Mouse (Mus musculus): ENCODE results near the gene Mettl2. TPM values are rescaled to one million over a fixed set of nuclear protein-coding genes. Genes with fewer than 3 reads are reported as not detected.
A peak's percentile ranks its signal among the peaks of the same experiment; 100 is the strongest.

The Mettl2 gene
- polyA plus RNA-seq, 1 experiment from 2014 or later: 15.1 TPM

DNA sequence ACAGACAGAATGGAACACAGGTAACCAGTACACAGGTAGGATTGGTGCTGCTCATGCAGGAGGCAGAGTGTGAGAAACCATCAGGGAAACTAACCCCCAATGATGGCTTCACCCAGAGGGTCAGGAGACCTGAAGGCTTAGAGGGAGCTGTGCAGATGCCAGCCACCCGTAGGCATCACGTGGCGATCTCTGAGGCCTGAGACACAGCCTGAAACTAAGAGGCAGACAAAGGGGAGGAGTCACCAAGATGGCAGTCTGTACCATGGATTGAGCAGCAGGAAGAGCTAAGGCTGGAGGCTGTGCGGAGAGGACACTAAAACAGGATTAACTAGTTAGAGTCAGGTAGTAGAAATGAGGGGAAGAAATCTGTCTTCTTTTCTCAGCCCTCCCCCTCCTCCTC, 24.5 kb downstream of the Mettl2 start:
- WGBS (ENCODE audit: insufficient replicate concordance): 54% methylated on average over 4 of the region's 4 CpGs
- peaks cover 47% of the 10 kb centered on the region for H3K4me1 ChIP-seq (ENCODE audit: control insufficient read depth, low read depth, low read length)

DNA sequence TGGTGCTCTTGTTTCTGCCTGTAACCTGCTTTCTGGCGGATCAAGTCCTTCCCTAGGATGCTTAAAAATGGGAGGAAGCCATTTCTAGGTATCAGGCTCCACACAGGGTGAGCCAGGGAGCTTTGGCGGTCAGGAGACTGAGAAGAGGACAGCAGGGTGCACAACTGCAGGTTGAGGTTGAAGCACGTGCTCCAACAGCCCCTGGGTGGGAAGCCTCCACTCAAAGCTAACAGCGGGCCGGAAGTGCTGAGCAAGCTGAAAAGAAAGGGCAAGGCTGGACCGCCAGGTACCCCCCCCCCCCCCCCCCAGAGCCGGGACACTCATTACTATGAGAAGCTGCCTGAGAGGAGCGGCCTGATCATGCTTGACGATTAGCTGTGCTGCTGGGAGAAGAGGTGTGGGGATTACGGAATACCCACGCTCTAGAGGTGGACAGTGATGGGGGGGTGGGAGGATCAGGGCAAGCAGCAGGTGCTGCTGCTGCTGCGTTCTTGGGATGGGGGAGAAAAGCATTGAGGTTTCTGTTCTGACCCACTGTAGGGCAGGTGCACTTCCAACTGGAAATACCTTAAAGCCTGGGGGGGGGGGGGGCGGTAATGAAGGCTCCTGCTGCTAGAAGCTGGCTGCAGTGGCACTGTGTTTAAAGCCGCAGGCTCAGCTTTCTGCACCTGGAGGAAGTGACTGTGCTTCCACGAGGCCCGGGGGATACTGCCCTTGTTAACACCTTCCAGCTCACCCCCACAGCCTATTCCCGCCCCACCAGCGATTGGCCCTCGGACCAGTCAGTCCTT, 25.2 kb downstream of the Mettl2 start:
- Histone ChIP-seq H3K4me2 (ENCODE audit: low read depth, low read length) (peak overlapping the region; percentile 68), H3K9ac (ENCODE audit: low read depth, low read length) (peak overlapping the region; percentile 50), H3K9me3 (replicated peaks; ENCODE audit: control insufficient read depth, low read length) (no peaks in the 10 kb centered on the region), H3K27ac (ENCODE audit: low read length) (peak overlapping the region; percentile 82), H3K4me1 (ENCODE audit: control insufficient read depth, low read depth, low read length) (peaks cover 52% of the 10 kb centered on the region), H3K27me3 (ENCODE audit: control insufficient read depth, insufficient read depth, low read depth, low read length) (no peaks in the 10 kb centered on the region), H3K4me3 (ENCODE audit: low read depth, low read length) (no peak overlapping the region), H3K36me3 (ENCODE audit: control insufficient read depth, insufficient read depth) (no peaks in the 10 kb centered on the region)
- WGBS (ENCODE audit: insufficient replicate concordance): 20% methylated on average over 18 of the region's 19 CpGs
- no peak for ATAC-seq (ENCODE audit: low read depth)

More for the DNA sequence above, 24.5 kb downstream of the Mettl2 start:
- Histone ChIP-seq H3K27ac (ENCODE audit: low read length) (peak overlapping the region; percentile 82), H3K9ac (ENCODE audit: low read depth, low read length) (peak overlapping the region; percentile 24; the same call in 1 of the 2 replicates), H3K9me3 (replicated peaks; ENCODE audit: control insufficient read depth, low read length) (no peaks in the 10 kb centered on the region), H3K4me2 (ENCODE audit: low read depth, low read length) (no peak overlapping the region), H3K4me3 (ENCODE audit: low read depth, low read length) (no peak overlapping the region), H3K27me3 (ENCODE audit: control insufficient read depth, insufficient read depth, low read depth, low read length) (no peaks in the 10 kb centered on the region), H3K36me3 (ENCODE audit: control insufficient read depth, insufficient read depth) (no peaks in the 10 kb centered on the region)
- no peak for ATAC-seq (ENCODE audit: low read depth)

DNA sequence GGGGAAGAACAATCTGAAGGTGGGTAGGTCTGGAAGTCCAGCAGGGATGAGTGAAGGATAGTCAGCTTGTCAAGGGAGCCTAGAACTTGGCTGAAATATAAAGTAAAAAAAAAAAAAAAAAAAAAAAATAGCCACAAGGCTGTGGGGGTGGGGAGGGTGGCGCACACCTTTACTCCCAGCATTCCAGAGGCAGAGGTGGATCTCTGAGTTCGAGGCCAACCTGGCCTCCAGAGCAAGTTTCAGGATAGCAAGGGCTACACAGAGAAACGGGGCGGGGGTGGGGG, 25.7 kb downstream of the Mettl2 start:
- Histone ChIP-seq H3K27me3 (ENCODE audit: control insufficient read depth, insufficient read depth, low read depth, low read length) (no peaks in the 10 kb centered on the region), H3K4me1 (ENCODE audit: control insufficient read depth, low read depth, low read length) (peaks cover 58% of the 10 kb centered on the region), H3K4me2 (ENCODE audit: low read depth, low read length) (peak overlapping the region; percentile 68), H3K36me3 (ENCODE audit: control insufficient read depth, insufficient read depth) (no peaks in the 10 kb centered on the region), H3K27ac (ENCODE audit: low read length) (peak overlapping the region; percentile 82), H3K4me3 (ENCODE audit: low read depth, low read length) (no peak overlapping the region), H3K9me3 (replicated peaks; ENCODE audit: control insufficient read depth, low read length) (no peaks in the 10 kb centered on the region), H3K9ac (ENCODE audit: low read depth, low read length) (peak overlapping the region; percentile 50)
- no peak for ATAC-seq (ENCODE audit: low read depth)
- 48% methylated on average over 2 of the region's 4 CpGs for WGBS (ENCODE audit: insufficient replicate concordance)

DNA sequence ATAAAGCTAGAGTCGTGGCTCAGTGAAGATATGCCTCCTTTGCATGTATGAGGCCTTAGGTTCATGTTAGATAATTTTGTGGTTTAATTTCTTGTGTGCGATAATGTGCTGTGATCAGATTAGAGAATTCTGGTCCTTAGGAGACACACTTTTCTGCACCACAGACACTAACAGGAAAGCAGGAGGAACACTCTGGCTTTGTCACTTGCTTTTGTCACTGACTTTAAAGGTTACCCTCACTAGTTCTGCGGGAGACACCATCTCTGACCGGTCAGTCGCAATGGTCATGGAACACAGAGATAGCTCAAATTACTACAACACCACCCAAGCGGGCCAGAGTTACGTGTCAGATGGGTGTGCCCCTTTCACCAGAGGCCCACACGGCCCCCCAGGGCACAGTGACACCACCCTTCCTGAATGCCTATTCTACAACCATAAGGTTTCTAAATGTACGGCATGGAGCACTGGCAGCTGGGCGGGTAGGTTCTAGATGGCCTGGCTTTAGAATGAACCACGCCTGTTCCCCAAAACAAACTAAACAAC, 26.2 kb downstream of the Mettl2 start:
- peak overlapping the region; percentile 38 for H3K4me3 ChIP-seq (ENCODE audit: low read depth, low read length)

DNA sequence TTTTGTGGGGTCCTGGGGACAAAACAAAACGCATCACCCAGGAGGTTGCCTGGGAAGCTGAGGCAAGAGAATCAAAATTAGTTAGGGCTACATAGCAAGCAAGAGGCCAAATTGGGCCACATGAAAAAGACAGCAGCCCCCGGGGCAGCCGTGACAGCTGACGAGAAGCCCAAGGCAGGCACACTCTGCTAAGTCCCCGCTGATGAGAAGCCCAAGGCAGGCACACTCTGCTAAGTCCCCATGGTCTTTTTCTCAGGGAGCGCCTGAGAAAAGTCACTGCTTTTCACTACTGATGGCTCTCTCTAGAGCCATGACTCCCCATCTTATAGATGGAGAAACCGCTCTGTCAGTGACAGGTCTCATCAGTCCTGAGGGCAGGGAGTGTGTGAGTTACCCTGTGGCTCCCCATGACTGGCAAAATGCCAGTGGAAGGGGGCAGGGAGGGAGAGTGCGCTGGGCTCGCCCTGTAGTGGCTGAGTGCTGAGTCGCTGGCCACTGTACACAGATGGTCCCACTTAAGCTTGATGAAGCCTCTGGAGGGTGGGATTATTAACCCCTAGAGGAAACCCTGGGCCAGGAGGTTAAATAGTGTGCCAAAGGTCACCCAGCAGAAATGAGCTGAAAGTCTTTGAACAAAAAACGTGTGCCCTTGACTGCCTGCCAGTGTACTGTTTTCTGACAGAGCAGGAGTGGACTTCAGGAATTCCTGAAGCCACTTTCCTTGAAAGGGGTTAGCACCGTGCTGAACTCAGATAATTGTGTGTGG, 27.0 kb downstream of the Mettl2 start:
- Histone ChIP-seq H3K36me3 (ENCODE audit: control insufficient read depth, insufficient read depth) (no peaks in the 10 kb centered on the region), H3K9me3 (replicated peaks; ENCODE audit: control insufficient read depth, low read length) (no peaks in the 10 kb centered on the region), H3K27me3 (ENCODE audit: control insufficient read depth, insufficient read depth, low read depth, low read length) (no peaks in the 10 kb centered on the region), H3K4me3 (ENCODE audit: low read depth, low read length) (peak overlapping the region; percentile 38), H3K4me2 (ENCODE audit: low read depth, low read length) (peak overlapping the region; percentile 68), H3K4me1 (ENCODE audit: control insufficient read depth, low read depth, low read length) (peaks cover 70% of the 10 kb centered on the region), H3K9ac (ENCODE audit: low read depth, low read length) (peak overlapping the region; percentile 61), H3K27ac (ENCODE audit: low read length) (peak overlapping the region; percentile 96)
- ATAC-seq (ENCODE audit: low read depth): peak; percentile 84
- 23% methylated on average over 12 of the region's 12 CpGs for WGBS (ENCODE audit: insufficient replicate concordance)

More for the DNA sequence above, 26.2 kb downstream of the Mettl2 start:
- ATAC-seq (ENCODE audit: low read depth): peak; percentile 86
- Histone ChIP-seq H3K4me1 (ENCODE audit: control insufficient read depth, low read depth, low read length) (peaks cover 62% of the 10 kb centered on the region), H3K9ac (ENCODE audit: low read depth, low read length) (peak overlapping the region; percentile 61), H3K27ac (ENCODE audit: low read length) (peak overlapping the region; percentile 96), H3K36me3 (ENCODE audit: control insufficient read depth, insufficient read depth) (no peaks in the 10 kb centered on the region), H3K27me3 (ENCODE audit: control insufficient read depth, insufficient read depth, low read depth, low read length) (no peaks in the 10 kb centered on the region), H3K9me3 (replicated peaks; ENCODE audit: control insufficient read depth, low read length) (no peaks in the 10 kb centered on the region), H3K4me2 (ENCODE audit: low read depth, low read length) (peak overlapping the region; percentile 68)
- 22% methylated on average over 11 of the region's 11 CpGs for WGBS (ENCODE audit: insufficient replicate concordance)

DNA sequence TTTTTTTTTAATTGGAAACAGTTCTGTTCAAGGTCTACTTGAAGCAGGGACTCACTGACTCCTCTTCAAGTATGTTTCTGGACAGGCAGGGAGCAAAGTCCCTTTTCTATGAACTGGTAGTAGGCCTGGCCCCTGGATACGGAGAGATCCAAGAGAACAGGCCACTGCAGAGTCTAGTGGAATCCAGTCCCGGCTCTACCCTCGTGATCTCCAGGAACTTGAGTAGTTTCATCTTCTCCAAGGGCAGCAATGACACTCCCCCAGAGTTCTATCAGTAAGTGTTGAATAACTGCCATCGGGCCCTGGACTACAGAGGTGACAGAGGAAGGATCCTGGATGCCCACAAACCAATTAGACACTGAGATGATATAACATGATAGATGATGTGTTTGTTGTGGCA, 29.7 kb downstream of the Mettl2 start:
- WGBS (ENCODE audit: insufficient replicate concordance): 53% methylated on average over 4 of the region's 4 CpGs
- ATAC-seq (ENCODE audit: low read depth): no peak

DNA sequence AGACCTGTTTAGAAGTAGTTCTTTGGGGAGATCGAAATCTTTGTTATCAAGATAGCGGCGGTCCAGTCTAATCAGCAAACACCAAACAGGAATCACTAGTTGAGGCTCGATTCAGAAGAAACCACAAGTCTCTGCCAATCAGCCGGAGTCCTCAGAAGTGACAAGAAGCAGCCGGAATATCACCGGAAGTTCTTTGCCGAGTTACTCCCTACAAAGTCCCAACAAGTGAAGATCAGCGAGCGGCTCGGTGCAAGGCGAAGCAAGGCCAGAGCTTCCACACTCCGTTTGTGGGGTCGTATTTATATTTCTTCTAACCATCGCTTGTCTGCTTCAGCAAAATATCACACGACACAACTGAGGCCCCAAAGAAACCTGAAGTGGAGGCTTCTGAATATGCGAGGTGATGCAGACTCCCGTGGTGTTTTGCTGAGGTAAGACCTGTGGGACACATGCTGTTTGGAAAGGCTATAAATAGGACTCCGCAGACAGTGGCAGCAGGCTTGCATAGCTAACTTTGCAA, 30.6 kb downstream of the Mettl2 start:
- Histone ChIP-seq H3K9me3 (replicated peaks; ENCODE audit: control insufficient read depth, low read length) (no peaks in the 10 kb centered on the region), H3K4me3 (ENCODE audit: low read depth, low read length) (peak overlapping the region; percentile 38), H3K4me2 (ENCODE audit: low read depth, low read length) (peak overlapping the region; percentile 33; the same call in 1 of the 2 replicates), H3K27ac (ENCODE audit: low read length) (peak overlapping the region; percentile 58), H3K27me3 (ENCODE audit: control insufficient read depth, insufficient read depth, low read depth, low read length) (no peaks in the 10 kb centered on the region), H3K4me1 (ENCODE audit: control insufficient read depth, low read depth, low read length) (peaks cover 45% of the 10 kb centered on the region), H3K9ac (ENCODE audit: low read depth, low read length) (peak overlapping the region; percentile 14; the same call in 1 of the 2 replicates), H3K36me3 (ENCODE audit: control insufficient read depth, insufficient read depth) (no peaks in the 10 kb centered on the region)
- 57% methylated on average over 19 of the region's 19 CpGs for WGBS (ENCODE audit: insufficient replicate concordance)
- no peak for ATAC-seq (ENCODE audit: low read depth)

More for the DNA sequence above, 29.7 kb downstream of the Mettl2 start:
- H3K27me3 ChIP-seq (ENCODE audit: control insufficient read depth, insufficient read depth, low read depth, low read length): no peaks in the 10 kb centered on the region
- peak overlapping the region; percentile 48; the same call in 1 of the 2 replicates for H3K27ac ChIP-seq (ENCODE audit: low read length)
- H3K36me3 ChIP-seq (ENCODE audit: control insufficient read depth, insufficient read depth): no peaks in the 10 kb centered on the region
- H3K4me3 ChIP-seq (ENCODE audit: low read depth, low read length): no peak overlapping the region
- H3K4me1 ChIP-seq (ENCODE audit: control insufficient read depth, low read depth, low read length): peaks cover 54% of the 10 kb centered on the region
- H3K9ac ChIP-seq (ENCODE audit: low read depth, low read length): no peak overlapping the region
- H3K4me2 ChIP-seq (ENCODE audit: low read depth, low read length): no peak overlapping the region
- no peaks in the 10 kb centered on the region for H3K9me3 ChIP-seq (replicated peaks; ENCODE audit: control insufficient read depth, low read length)

DNA sequence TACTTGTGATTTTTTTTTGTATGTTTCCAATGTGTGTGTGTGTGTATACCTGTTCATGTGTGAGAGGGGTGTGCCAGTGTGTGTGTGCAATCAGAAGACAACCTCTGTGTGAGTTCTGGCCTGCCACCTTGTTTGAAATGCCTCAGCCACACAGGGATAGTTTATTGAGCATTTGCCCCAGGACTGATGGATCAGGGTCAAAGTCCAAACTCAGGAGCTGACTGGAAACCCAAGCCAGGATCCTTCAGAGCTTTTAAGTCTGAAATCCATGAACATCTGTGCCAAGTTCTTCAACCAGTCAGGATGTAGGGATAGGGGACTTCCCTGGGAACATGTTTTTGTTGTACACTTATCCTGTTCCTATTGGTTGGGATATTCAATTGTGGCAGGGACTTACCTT, 31.8 kb downstream of the Mettl2 start:
- Histone ChIP-seq H3K36me3 (ENCODE audit: control insufficient read depth, insufficient read depth) (no peaks in the 10 kb centered on the region), H3K4me1 (ENCODE audit: control insufficient read depth, low read depth, low read length) (peaks cover 34% of the 10 kb centered on the region), H3K9ac (ENCODE audit: low read depth, low read length) (no peak overlapping the region), H3K4me2 (ENCODE audit: low read depth, low read length) (peak overlapping the region; percentile 15; the same call in 1 of the 2 replicates), H3K27me3 (ENCODE audit: control insufficient read depth, insufficient read depth, low read depth, low read length) (no peaks in the 10 kb centered on the region), H3K9me3 (replicated peaks; ENCODE audit: control insufficient read depth, low read length) (no peaks in the 10 kb centered on the region), H3K4me3 (ENCODE audit: low read depth, low read length) (no peak overlapping the region), H3K27ac (ENCODE audit: low read length) (no peak overlapping the region)
- no peak for ATAC-seq (ENCODE audit: low read depth)

Measured in liver, embryonic 16.5 days (tissue).